Mouse (Mus musculus) C2C12 (cell line): ENCODE data around the gene Stx11. TPM values are rescaled to one million over a fixed set of nuclear protein-coding genes. Genes with fewer than 3 reads are reported as not detected.

Experiments
- H3K27me3 ChIP-seq: one replicate; pipeline ENCODE4 v1.6.1; 2011; ENCODE audit not compliant: control insufficient read depth, insufficient read depth, insufficient read length
- H3K36me3 ChIP-seq: one replicate; pipeline ENCODE4 v1.6.1; 2011; ENCODE audit not compliant: control insufficient read depth, insufficient read depth
- H3K4me3 ChIP-seq: one replicate; pipeline ENCODE4 v1.5.1; 2011; ENCODE audit warnings: mild to moderate bottlenecking, control low read depth; ENCODE audit not compliant: poor library complexity, insufficient read depth, severe bottlenecking
- H3K79me2 ChIP-seq: one replicate; pipeline ENCODE4 v1.6.1; 2011; ENCODE audit not compliant: control insufficient read depth, insufficient read depth
- H3K79me3 ChIP-seq: one replicate; pipeline ENCODE4 v1.6.1; 2011; ENCODE audit warnings: low read depth, control low read depth
- H3ac ChIP-seq: one replicate; pipeline ENCODE3; 2011; ENCODE audit warnings: low read depth; ENCODE audit not compliant: control insufficient read depth, insufficient read length
- CEBPB ChIP-seq: IDR thresholded peaks from one replicate; pipeline ENCODE4 v1.6.1; 2011; ENCODE audit warnings: low read depth, mild to moderate bottlenecking, control low read depth, moderate library complexity
- CTCF ChIP-seq: IDR thresholded peaks from one replicate; pipeline ENCODE4 v1.5.1; 2011; ENCODE audit not compliant: control insufficient read depth, insufficient read depth, insufficient read length
- FOSL1 ChIP-seq: IDR thresholded peaks from one replicate; pipeline ENCODE4 v1.8.0; 2011; ENCODE audit warnings: mild to moderate bottlenecking, low read length; ENCODE audit not compliant: poor library complexity, insufficient read depth, severe bottlenecking
- MAX ChIP-seq: IDR thresholded peaks from one replicate; pipeline ENCODE4 v1.6.1; 2011; ENCODE audit warnings: mild to moderate bottlenecking, control low read depth
- MYOD1 ChIP-seq: IDR thresholded peaks from one replicate; pipeline ENCODE4 v1.6.1; 2011; ENCODE audit warnings: low read depth; ENCODE audit not compliant: control insufficient read depth, insufficient read length
- MYOG ChIP-seq: IDR thresholded peaks from one replicate; pipeline ENCODE4 v1.6.1; 2011; ENCODE audit not compliant: control insufficient read depth, insufficient read length; ENCODE audit errors: extremely low read depth
- USF1 ChIP-seq: IDR thresholded peaks from one replicate; pipeline ENCODE4 v1.6.1; 2011; ENCODE audit warnings: low read depth, mild to moderate bottlenecking, control low read depth, moderate library complexity
- polyA plus RNA-seq: library from polyadenylated mRNA; unstranded; fragments of >200 nt; fragmentation: generic; extraction: Trizol; gene quantifications from one replicate; pipeline ENCODE4 v1.2.1, GENCODE M21; 2012; ENCODE audit warnings: missing spikeins

Stx11 gene
- polyA plus RNA-seq, 1 experiment, result 2.5 TPM

DNA sequence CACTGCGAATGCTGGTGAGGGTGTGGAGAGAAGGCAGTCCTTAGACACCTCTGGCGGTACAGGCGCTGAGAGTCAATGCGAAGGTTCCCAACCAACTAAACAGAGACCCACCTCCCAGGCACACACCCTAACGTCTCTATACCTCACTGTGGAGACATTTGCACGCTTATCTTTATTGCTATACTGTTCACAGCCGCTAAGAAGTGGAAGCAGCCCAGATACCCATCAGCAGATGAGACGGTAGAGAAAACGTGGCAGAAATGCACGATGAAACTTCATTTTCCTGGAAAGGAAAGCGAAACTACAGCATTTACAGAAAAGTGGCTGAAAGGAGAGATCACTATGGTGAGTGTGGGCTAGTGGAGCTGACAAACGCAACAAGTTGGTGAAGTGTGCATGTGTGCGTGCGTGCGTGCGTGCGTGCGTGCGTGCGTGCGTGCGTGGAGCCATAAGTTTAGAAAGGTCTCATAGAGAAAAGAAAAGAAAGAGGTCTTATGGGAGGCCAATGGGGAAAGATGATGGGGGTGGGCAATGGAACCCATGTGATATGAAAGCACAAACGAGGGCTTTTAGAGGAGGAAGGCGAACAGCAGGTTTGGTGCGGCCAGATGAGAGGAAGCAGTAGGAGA is 29.4 kb upstream of the Stx11 start:
- no peaks in the 10 kb centered on the region for H3K36me3 ChIP-seq
- H3K79me2 ChIP-seq, result no peaks in the 10 kb centered on the region
- H3K27me3 ChIP-seq, result no peaks in the 10 kb centered on the region
- H3K79me3 ChIP-seq, result no peaks in the 10 kb centered on the region
- H3K4me3 ChIP-seq, result no peak overlapping the region
- TF ChIP-seq FOSL1 (no peak), MYOG (no peak), CTCF (no peak), USF1 (no peak), MAX (no peak), CEBPB (no peak), MYOD1 (no peak)
- H3ac ChIP-seq, result no peak overlapping the region

DNA sequence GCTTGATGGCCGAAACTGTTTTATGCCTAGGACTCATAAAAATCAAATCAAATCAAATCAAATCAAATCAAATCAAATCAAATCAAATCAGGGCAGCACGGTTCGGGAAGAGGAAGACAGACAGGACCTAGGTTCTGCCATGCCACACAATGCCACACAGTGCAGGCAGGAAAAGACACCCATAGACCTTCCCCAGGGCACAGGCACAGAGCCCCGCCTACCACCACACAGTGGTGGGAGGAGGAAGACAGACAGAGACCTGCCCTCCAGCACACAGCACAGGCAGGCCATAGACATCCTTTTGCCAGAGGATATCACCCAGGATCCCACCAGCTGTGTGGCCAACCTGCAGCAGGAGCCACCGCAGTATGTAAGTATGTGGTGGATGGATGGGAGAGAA is 27.9 kb upstream of the Stx11 start:
- TF ChIP-seq USF1 (no peak), MYOG (no peak), MYOD1 (no peak), CEBPB (no peak), FOSL1 (no peak), CTCF (no peak), MAX (no peak)
- no peaks in the 10 kb centered on the region for H3K79me2 ChIP-seq
- no peaks in the 10 kb centered on the region for H3K27me3 ChIP-seq
- H3K4me3 ChIP-seq, result no peak overlapping the region
- H3K79me3 ChIP-seq, result no peaks in the 10 kb centered on the region
- H3ac ChIP-seq, result no peak overlapping the region
- no peaks in the 10 kb centered on the region for H3K36me3 ChIP-seq

DNA sequence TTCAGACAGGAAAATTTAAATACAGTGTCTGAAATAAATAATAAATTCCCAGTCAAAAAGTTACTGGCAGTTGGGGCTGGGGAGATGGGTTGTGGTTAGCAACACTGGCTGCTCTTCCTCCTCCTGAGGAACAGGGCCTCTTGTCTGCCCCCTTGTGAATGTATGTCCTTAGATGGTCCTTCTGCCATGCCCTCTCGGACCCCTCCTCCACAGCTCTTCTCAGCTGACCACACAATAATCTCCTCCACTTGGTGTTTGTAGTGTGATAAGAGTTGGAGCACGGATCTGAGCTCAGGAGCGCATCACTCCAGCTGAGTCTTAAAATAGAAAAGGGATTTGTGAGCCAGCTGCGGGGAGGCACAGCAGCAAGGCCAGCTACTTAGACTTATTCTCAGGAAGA is 22.8 kb upstream of the Stx11 start:
- no peak overlapping the region for H3K4me3 ChIP-seq
- no peaks in the 10 kb centered on the region for H3K79me3 ChIP-seq
- H3K36me3 ChIP-seq, result no peaks in the 10 kb centered on the region
- TF ChIP-seq FOSL1 (no peak), MYOG (no peak), CEBPB (no peak)
- H3K27me3 ChIP-seq, result no peaks in the 10 kb centered on the region
- H3K79me2 ChIP-seq, result no peaks in the 10 kb centered on the region
- no peak overlapping the region for H3ac ChIP-seq

DNA sequence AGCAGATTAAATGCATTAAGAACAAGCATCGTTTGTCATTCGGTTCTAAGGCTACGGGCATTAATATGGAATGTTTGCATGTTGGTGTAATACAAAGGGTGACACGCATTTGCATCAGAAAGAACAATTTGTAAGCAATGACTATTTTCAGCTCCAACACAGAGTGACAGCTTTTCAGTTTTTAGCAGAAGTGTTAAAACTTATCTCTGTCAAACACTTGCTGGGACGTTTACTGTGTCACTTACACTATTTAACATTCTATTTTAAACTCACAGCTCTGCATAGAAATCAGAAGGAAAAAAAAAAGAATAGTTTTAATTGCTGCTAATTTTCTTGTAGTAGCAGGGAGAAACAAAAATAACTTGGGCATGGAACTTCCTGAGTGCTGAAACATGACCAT is 22.4 kb upstream of the Stx11 start:
- no peaks in the 10 kb centered on the region for H3K27me3 ChIP-seq
- H3K36me3 ChIP-seq, result no peaks in the 10 kb centered on the region
- TF ChIP-seq MYOD1, result no peak
- no peak for TF ChIP-seq CEBPB
- no peak for TF ChIP-seq MAX
- no peak for TF ChIP-seq USF1
- TF ChIP-seq FOSL1, result no peak
- TF ChIP-seq MYOG, result no peak
- TF ChIP-seq CTCF, result no peak
- H3K4me3 ChIP-seq, result no peak overlapping the region
- H3K79me2 ChIP-seq, result no peaks in the 10 kb centered on the region
- H3ac ChIP-seq, result no peak overlapping the region
- H3K79me3 ChIP-seq, result no peaks in the 10 kb centered on the region

DNA sequence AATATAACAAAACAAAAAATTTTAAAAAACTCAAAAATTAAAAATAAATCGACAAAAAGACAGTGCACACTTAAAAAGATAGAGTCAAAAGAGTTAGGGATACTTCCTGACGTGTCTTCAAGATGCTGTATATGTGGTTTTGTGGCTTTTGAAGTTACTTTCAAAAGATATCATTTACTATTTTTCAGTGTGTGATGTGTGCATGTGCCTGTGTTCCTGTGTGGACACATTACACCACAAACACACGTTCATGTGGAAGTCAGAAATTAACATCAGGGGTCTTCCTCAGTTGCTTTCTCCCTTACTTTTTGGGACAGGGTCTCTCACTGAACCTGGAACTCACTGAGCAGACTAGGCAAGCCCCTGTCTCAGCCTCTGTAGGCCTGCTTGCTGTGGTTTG is 20.9 kb upstream of the Stx11 start:
- no peaks in the 10 kb centered on the region for H3K79me2 ChIP-seq
- TF ChIP-seq MYOD1 (no peak), FOSL1 (no peak), CEBPB (no peak), USF1 (no peak), MYOG (no peak), CTCF (no peak), MAX (no peak)
- H3K27me3 ChIP-seq, result no peaks in the 10 kb centered on the region
- no peaks in the 10 kb centered on the region for H3K36me3 ChIP-seq
- no peaks in the 10 kb centered on the region for H3K79me3 ChIP-seq
- H3ac ChIP-seq, result no peak overlapping the region
- no peak overlapping the region for H3K4me3 ChIP-seq

DNA sequence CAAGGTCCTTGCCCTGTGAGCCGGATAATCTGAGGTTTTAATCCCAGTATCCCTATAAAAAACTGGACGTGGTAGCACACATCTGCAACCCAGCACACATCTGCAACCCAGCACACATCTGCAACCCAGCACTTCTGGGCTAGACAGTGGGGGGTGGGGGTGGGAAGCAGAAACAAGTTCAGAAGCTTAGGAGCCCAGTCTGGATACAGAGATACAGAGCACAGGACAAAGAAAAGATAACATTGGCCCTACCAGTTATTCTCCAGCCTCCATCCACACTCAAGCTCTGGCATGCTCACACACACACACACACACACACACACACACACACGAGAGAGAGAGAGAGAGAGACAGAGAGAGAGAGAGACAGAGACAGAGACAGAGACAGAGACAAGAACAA is 19.4 kb upstream of the Stx11 start:
- Histone ChIP-seq H3K4me3 (no peak overlapping the region), H3K27me3 (no peaks in the 10 kb centered on the region), H3ac (no peak overlapping the region)

More for the DNA sequence above, 19.4 kb upstream of the Stx11 start:
- no peaks in the 10 kb centered on the region for H3K36me3 ChIP-seq
- TF ChIP-seq USF1, result no peak
- TF ChIP-seq CTCF, result no peak
- no peak for TF ChIP-seq CEBPB
- TF ChIP-seq MYOG, result no peak
- no peak for TF ChIP-seq MYOD1
- TF ChIP-seq MAX, result no peak
- no peak for TF ChIP-seq FOSL1
- no peaks in the 10 kb centered on the region for H3K79me2 ChIP-seq
- no peaks in the 10 kb centered on the region for H3K79me3 ChIP-seq
